Mouse (Mus musculus) megakaryocyte, embryonic 14.5 days (primary cell): ENCODE measurements at regions not wholly inside any gene's neighbourhood (a gene's known extent, or its start where the extent isn't known, plus 50 kb on each side); places are given as distances from the start of the nearest gene placed in this dataset.

ENCODE experiments used
- H3K27me3 ChIP-seq: replicated peaks from 2 replicates; pipeline ENCODE3; 2012; ENCODE audit warnings: inconsistent platforms
- H3K36me3 ChIP-seq: replicated peaks from 2 replicates; pipeline ENCODE3; 2012; ENCODE audit warnings: low read length, inconsistent platforms, mixed read lengths
- H3K4me1 ChIP-seq: 2 replicates; pipeline ENCODE4 v1.6.1; 2012; ENCODE audit warnings: inconsistent platforms
- H3K4me3 ChIP-seq: replicated peaks from 2 replicates; pipeline ENCODE3; 2012; ENCODE audit warnings: moderate library complexity, mild to moderate bottlenecking, inconsistent platforms
- H3K9me3 ChIP-seq: 2 replicates; pipeline ENCODE4 v1.6.1; 2012; ENCODE audit warnings: inconsistent platforms
- FLI1 ChIP-seq: IDR thresholded peaks from 2 replicates; pipeline ENCODE4 v1.6.1; 2012; ENCODE audit warnings: low read length, inconsistent platforms, mixed read lengths
- GATA1 ChIP-seq: IDR thresholded peaks from 3 replicates; pipeline ENCODE4 v1.6.1; 2012; ENCODE audit warnings: mixed read lengths, low read length, inconsistent platforms, borderline replicate concordance

GRCm38 (mm10) chr9:71387426-71387825, 98.3 kb downstream of the Polr2m start:
- Histone ChIP-seq H3K4me3 (no peak overlapping the region), H3K4me1 (peaks cover 11% of the 10 kb centered on the region), H3K27me3 (peaks cover 6% of the 10 kb centered on the region), H3K36me3 (no peaks in the 10 kb centered on the region), H3K9me3 (no peaks in the 10 kb centered on the region)
- TF ChIP-seq FLI1 (no peak), GATA1 (no peak)

- Histone ChIP-seq H3K4me3 (no peak overlapping the region), H3K36me3 (no peaks in the 10 kb centered on the region), H3K9me3 (peaks cover 5% of the 10 kb centered on the region; the same call in 1 of the 2 replicates), H3K27me3 (peaks cover 9% of the 10 kb centered on the region), H3K4me1 (peaks cover 11% of the 10 kb centered on the region)
- TF ChIP-seq FLI1 (no peak), GATA1 (no peak)
Observed at GRCm38 (mm10) chr9:71383901-71384300, 101.8 kb downstream of the Polr2m start.

- Histone ChIP-seq H3K4me1 (no peaks in the 10 kb centered on the region), H3K4me3 (no peak overlapping the region), H3K27me3 (peaks cover 16% of the 10 kb centered on the region), H3K9me3 (peaks cover 5% of the 10 kb centered on the region; the same call in 1 of the 2 replicates), H3K36me3 (no peaks in the 10 kb centered on the region)
- TF ChIP-seq FLI1 (no peak), GATA1 (no peak)
Observed at GRCm38 (mm10) chr9:71379731-71380250, 105.9 kb downstream of the Polr2m start.

- TF ChIP-seq FLI1 (no peak), GATA1 (no peak)
- peaks cover 24% of the 10 kb centered on the region for H3K27me3 ChIP-seq
- no peaks in the 10 kb centered on the region for H3K36me3 ChIP-seq
- peaks cover 30% of the 10 kb centered on the region for H3K9me3 ChIP-seq
- no peak overlapping the region for H3K4me3 ChIP-seq
- H3K4me1 ChIP-seq: peaks cover 23% of the 10 kb centered on the region
Observed at GRCm38 (mm10) chr9:71369760-71370159, 116.0 kb downstream of the Polr2m start.

- peaks cover 30% of the 10 kb centered on the region for H3K9me3 ChIP-seq
- peaks cover 23% of the 10 kb centered on the region for H3K4me1 ChIP-seq
- H3K36me3 ChIP-seq: no peaks in the 10 kb centered on the region
- no peak for TF ChIP-seq FLI1
- no peak for TF ChIP-seq GATA1
- peaks cover 26% of the 10 kb centered on the region for H3K27me3 ChIP-seq
- no peak overlapping the region for H3K4me3 ChIP-seq
Observed at GRCm38 (mm10) chr9:71369202-71369601, 116.5 kb downstream of the Polr2m start.

- H3K9me3 ChIP-seq: peaks cover 39% of the 10 kb centered on the region
- peaks cover 16% of the 10 kb centered on the region for H3K27me3 ChIP-seq
- H3K4me3 ChIP-seq: no peak overlapping the region
- H3K4me1 ChIP-seq: peaks cover 9% of the 10 kb centered on the region
- TF ChIP-seq FLI1: no peak
- H3K36me3 ChIP-seq: no peaks in the 10 kb centered on the region
Observed at GRCm38 (mm10) chr9:71366573-71366972, 119.2 kb downstream of the Polr2m start.

GRCm38 (mm10) chr9:71365177-71365738, 120.5 kb downstream of the Polr2m start:
- Histone ChIP-seq H3K4me3 (no peak overlapping the region), H3K9me3 (peaks cover 39% of the 10 kb centered on the region), H3K4me1 (no peaks in the 10 kb centered on the region), H3K36me3 (no peaks in the 10 kb centered on the region), H3K27me3 (peaks cover 14% of the 10 kb centered on the region)
- TF ChIP-seq FLI1 (no peak), GATA1 (no peak)

GRCm38 (mm10) chr9:71364047-71364665, 121.6 kb downstream of the Polr2m start:
- peaks cover 32% of the 10 kb centered on the region for H3K9me3 ChIP-seq
- no peaks in the 10 kb centered on the region for H3K4me1 ChIP-seq
- peaks cover 18% of the 10 kb centered on the region for H3K27me3 ChIP-seq
- TF ChIP-seq GATA1: no peak
- no peak for TF ChIP-seq FLI1
- no peaks in the 10 kb centered on the region for H3K36me3 ChIP-seq
- H3K4me3 ChIP-seq: no peak overlapping the region

- H3K9me3 ChIP-seq: peaks cover 16% of the 10 kb centered on the region
- H3K36me3 ChIP-seq: no peaks in the 10 kb centered on the region
- no peak overlapping the region for H3K4me3 ChIP-seq
- TF ChIP-seq GATA1: no peak
- no peak for TF ChIP-seq FLI1
- peaks cover 19% of the 10 kb centered on the region for H3K27me3 ChIP-seq
- H3K4me1 ChIP-seq: no peaks in the 10 kb centered on the region
Observed at GRCm38 (mm10) chr9:71362401-71362800, 123.3 kb downstream of the Polr2m start.

- no peak for TF ChIP-seq FLI1
- TF ChIP-seq GATA1: no peak
- Histone ChIP-seq H3K4me1 (no peaks in the 10 kb centered on the region), H3K9me3 (peaks cover 14% of the 10 kb centered on the region), H3K27me3 (peaks cover 23% of the 10 kb centered on the region), H3K4me3 (no peak overlapping the region), H3K36me3 (no peaks in the 10 kb centered on the region)
Observed at GRCm38 (mm10) chr9:71361961-71362360, 123.8 kb downstream of the Polr2m start.
